Mouse (Mus musculus): ENCODE data around the gene Vmn2r99.

Vmn2r99 gene

DNA sequence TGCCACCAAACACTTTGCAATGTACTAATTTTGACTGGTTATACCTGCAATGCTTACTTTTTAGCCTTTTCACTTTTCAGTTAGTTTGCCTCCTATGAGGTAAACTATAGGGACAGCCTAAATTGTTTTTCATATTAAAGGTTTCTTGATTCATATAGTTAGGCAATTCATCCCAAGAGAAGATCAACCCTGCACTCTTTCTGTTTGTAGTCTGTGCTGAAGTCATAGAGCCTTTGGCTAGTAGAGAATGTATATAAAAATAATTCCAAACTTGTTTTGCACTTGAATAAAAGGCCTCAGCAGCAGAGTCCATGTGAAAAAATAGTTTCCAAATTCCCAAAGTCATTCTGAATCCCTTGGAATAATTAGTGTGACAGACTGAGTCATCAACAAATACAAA is at the start of gene Vmn2r99:
Gene Vmn2r99 (plus strand): TSS at position 301 of the 400 bp plus-strand sequence.

GRCm38 (mm10) chr17:19437623-19438022 is 75.9 kb downstream of the Vmn2r99 start:
- WGBS, result 93% methylated on average over 3 of the region's 3 CpGs

DNA sequence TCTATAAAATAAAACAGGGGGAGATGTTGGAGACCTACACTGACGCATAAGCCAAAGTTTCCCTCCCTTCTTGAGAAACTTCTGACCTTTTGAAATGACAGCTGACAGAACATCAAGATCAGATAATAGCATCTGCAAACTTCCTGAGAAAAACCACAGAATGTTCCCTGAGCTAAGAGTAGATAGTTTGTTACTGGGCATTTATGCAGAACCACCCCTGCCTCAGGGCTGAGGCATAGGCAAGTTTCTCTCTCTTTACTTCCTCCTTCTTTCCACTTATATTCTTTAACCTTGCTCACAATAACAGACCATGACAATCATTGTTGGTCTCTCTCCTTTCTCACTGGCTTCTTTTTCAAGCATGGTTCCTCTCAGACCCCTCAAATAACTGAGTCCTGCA is 83.2 kb downstream of the Vmn2r99 start:
- whole genome bisulfite sequencing, result 95% methylated on average over 1 of the region's 1 CpGs

Data from cerebral cortex, adult 2 months (tissue).